Mouse (Mus musculus) bone marrow, adult 2 months (tissue): Measurements from ENCODE around the gene Kcnj11.

Experiments
- CTCF ChIP-seq: fragments of 200-500 bp; IDR thresholded peaks from 2 replicates; pipeline ENCODE4 v1.5.1; 2011; ENCODE audit warnings: low read length, control low read depth; ENCODE audit not compliant: control insufficient read depth, insufficient read depth
- POLR2A ChIP-seq: fragments of 200-500 bp; IDR thresholded peaks from 2 replicates; pipeline ENCODE4 v1.6.1; 2011; ENCODE audit warnings: low read depth, mild to moderate bottlenecking, control low read depth, low read length, borderline replicate concordance; ENCODE audit not compliant: control insufficient read depth

- no peak for TF ChIP-seq POLR2A
- no peak for TF ChIP-seq CTCF
Measured at GRCm38 (mm10) chr7:46129463-46130179, 29.1 kb upstream of the Kcnj11 start.
